Mouse (Mus musculus) left cerebral cortex, postnatal 25 days (tissue): ENCODE results near the gene Gm5916. TPM values are rescaled to one million over a fixed set of nuclear protein-coding genes. Genes with fewer than 3 reads are reported as not detected.

Experiments used
- DNase-seq, 2 experiments: peaks; one replicate each; pipeline ENCODE4 v3.0.0; 2022; ENCODE audit warnings: low spot score in 2 of 2, mixed read lengths in 1 of 2
- intact Hi-C: fragments of 180-260 bp; cut with DNase I; formaldehyde crosslinking; loops from one replicate; pipeline ENCODE4 v1.15.1; 2025
- total RNA-seq, 2 experiments: library from RNA; stranded (reverse); gene quantifications; 2 replicates each; pipeline ENCODE4 v1.2.3; 2021

Gm5916 gene
- total RNA-seq, result not detected

GRCm38 (mm10) chr9:36128679-36129078, at the start of gene Gm5916:
TSS of gene Gm5916 (minus strand) at chr9:36128779.
- DNase-seq, result no peak
- intact Hi-C loops, result no loop called here

Other genes starting within 250 kb of the Gm5916 start
- gene 9230113P08Rik, start 220.4 kb downstream of the Gm5916 start, total RNA-seq, result not detected